Mouse (Mus musculus) embryonic fibroblast, embryonic 13.5 days (primary cell): Measurements from ENCODE around the gene Kctd10. TPM values are rescaled to one million over a fixed set of nuclear protein-coding genes. Genes with fewer than 3 reads are reported as not detected.

Experiments
- H3K27ac ChIP-seq: 2 replicates; pipeline ENCODE4 v1.5.1; 2012; ENCODE audit warnings: low read length, control low read depth, inconsistent platforms; ENCODE audit not compliant: insufficient read depth
- H3K4me1 ChIP-seq: 2 replicates; pipeline ENCODE4 v1.6.1; 2011; ENCODE audit warnings: low read length; ENCODE audit not compliant: control insufficient read depth, insufficient read depth
- H3K4me3 ChIP-seq: 2 replicates; pipeline ENCODE4 v1.5.1; 2011; ENCODE audit warnings: mild to moderate bottlenecking, control low read depth, low read length; ENCODE audit not compliant: insufficient read depth
- CTCF ChIP-seq: IDR thresholded peaks from 2 replicates; pipeline ENCODE4 v1.5.1; 2011; ENCODE audit warnings: mild to moderate bottlenecking, control low read depth, low read length, moderate library complexity, borderline replicate concordance; ENCODE audit not compliant: insufficient read depth
- POLR2A ChIP-seq: IDR thresholded peaks from 2 replicates; pipeline ENCODE4 v1.6.1; 2011; ENCODE audit warnings: low read depth, mild to moderate bottlenecking, control low read depth, low read length, moderate library complexity
- polyA plus RNA-seq: library from polyadenylated mRNA; stranded (reverse); fragments of >200 nt; gene quantifications from 2 replicates; pipeline ENCODE4 v1.2.4, GENCODE M21; 2011; ENCODE audit warnings: low read depth; ENCODE audit not compliant: missing spikeins, insufficient read length

The Kctd10 gene
- polyA plus RNA-seq, 1 experiment, result 165 TPM

DNA sequence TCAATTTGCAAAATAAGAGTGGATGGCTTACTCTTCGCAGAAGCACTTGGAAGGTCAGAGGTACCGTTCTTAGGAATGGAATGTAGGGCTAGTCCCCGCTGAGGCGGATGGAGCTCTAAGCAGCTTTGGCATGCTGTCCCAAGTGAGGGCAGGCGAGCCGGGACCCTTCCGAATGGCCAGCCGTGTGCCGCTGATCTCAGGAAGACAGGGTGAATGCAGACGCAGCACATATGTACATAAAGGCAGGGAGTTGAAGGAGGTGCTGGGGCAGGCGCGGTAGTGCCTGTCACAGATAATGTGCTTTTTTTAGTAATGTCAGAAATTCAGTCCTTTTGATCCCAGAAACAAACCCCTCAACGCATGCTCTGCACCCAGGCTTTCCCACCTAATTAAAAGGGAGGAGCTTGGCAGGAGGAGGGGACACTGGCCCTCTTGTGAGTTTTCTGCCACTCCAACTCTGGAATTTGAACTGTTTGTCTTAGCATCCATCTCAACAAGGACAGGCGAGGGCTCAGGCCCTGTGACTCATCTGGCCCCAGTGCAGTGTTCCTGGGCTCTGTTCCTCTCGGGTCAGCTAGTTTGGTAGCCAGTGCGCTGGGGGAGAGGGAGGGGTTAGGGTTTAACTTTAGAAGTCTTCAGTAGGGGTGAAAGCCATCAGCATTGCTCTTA, 32.9 kb upstream of the Kctd10 start:
- TF ChIP-seq CTCF (no peak), POLR2A (no peak)
- peak overlapping the region; percentile 47; the same call in 1 of the 2 replicates for H3K27ac ChIP-seq
- H3K4me3 ChIP-seq, result no peak overlapping the region
- H3K4me1 ChIP-seq, result peaks cover 17% of the 10 kb centered on the region

DNA sequence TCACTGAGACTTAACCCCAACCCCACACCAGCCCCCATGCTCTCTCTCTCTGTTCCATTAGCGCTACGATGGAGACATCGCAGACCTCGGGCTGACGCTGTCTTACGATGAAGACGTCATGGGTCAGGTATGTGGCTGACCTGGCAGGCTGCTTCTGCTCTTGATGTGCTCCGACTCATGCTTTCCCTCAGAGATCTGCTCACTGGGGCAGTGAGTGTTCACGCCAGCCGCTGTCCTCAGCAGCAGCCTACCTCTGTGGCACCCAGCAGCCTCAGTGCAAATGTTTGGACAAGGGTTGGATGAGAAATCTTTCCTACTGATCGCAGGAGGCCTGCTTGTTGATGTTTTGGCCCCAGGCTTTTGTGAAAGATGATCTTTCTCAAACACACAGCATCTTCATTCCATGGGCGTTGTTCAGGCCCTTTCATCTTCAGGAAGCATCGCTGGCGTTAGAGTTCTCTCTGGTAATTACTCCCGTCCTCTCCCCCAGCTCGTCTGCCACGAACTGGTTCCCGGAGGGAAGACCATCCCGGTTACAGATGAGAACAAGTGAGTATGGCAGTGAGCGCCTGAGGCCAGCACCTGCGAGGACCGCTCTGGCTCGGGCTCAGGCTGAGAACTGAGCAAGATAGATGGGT, 32.2 kb upstream of the Kctd10 start:
- peaks cover 22% of the 10 kb centered on the region for H3K4me1 ChIP-seq
- H3K27ac ChIP-seq, result peak overlapping the region; percentile 47; the same call in 1 of the 2 replicates
- TF ChIP-seq POLR2A, result no peak
- no peak for TF ChIP-seq CTCF
- no peak overlapping the region for H3K4me3 ChIP-seq

- no peak for TF ChIP-seq POLR2A
- no peak for TF ChIP-seq CTCF
- Histone ChIP-seq H3K27ac (no peak overlapping the region), H3K4me3 (no peak overlapping the region), H3K4me1 (peaks cover 30% of the 10 kb centered on the region)
Observed at GRCm38 (mm10) chr5:114410429-114410828, 30.1 kb upstream of the Kctd10 start.

- TF ChIP-seq POLR2A (no peak), CTCF (no peak)
- H3K4me3 ChIP-seq, result no peak overlapping the region
Observed at GRCm38 (mm10) chr5:114408846-114409245, 28.5 kb upstream of the Kctd10 start.

GRCm38 (mm10) chr5:114407810-114408209, 27.5 kb upstream of the Kctd10 start:
- Histone ChIP-seq H3K27ac (peak overlapping the region; percentile 63), H3K4me3 (no peak overlapping the region), H3K4me1 (peaks cover 21% of the 10 kb centered on the region)
- TF ChIP-seq POLR2A (no peak), CTCF (no peak)

More at GRCm38 (mm10) chr5:114408846-114409245, 28.5 kb upstream of the Kctd10 start:
- Histone ChIP-seq H3K4me1 (peaks cover 29% of the 10 kb centered on the region), H3K27ac (no peak overlapping the region)

DNA sequence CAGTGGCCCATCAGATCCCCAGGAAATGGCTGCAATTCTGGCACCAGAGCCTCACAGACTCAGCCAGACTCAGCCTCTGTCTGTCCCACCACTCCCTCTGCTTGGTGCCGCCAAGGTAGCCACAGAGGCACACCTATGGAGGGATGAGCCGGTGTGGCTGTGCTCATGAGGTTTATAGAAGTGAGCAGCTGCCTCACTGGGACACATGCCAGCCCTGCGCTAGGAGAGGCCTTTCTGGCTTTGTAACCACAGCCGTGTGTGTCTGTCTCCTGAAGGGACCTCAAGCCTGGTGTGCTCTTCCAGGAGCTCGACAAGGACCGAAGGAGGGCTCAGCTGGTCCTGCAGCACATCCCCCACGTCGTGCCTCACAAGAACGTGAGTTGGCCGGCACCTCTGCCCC, 27.0 kb upstream of the Kctd10 start:
- TF ChIP-seq POLR2A (no peak), CTCF (no peak)
- Histone ChIP-seq H3K27ac (peak overlapping the region; percentile 50), H3K4me1 (peaks cover 17% of the 10 kb centered on the region), H3K4me3 (no peak overlapping the region)

GRCm38 (mm10) chr5:114406592-114406991, 26.3 kb upstream of the Kctd10 start:
- Histone ChIP-seq H3K4me1 (peaks cover 14% of the 10 kb centered on the region), H3K4me3 (no peak overlapping the region), H3K27ac (peak overlapping the region; percentile 50; the same call in 1 of the 2 replicates)
- TF ChIP-seq CTCF (no peak), POLR2A (no peak)

GRCm38 (mm10) chr5:114393169-114393568, 12.9 kb upstream of the Kctd10 start:
- Histone ChIP-seq H3K27ac (no peak overlapping the region), H3K4me3 (no peak overlapping the region), H3K4me1 (no peaks in the 10 kb centered on the region)
- TF ChIP-seq POLR2A (no peak), CTCF (no peak)

- TF ChIP-seq POLR2A (no peak), CTCF (no peak)
- H3K27ac ChIP-seq, result no peak overlapping the region
- no peak overlapping the region for H3K4me3 ChIP-seq
- H3K4me1 ChIP-seq, result no peaks in the 10 kb centered on the region
Observed at GRCm38 (mm10) chr5:114384448-114384847, 4.1 kb upstream of the Kctd10 start.
